Mouse (Mus musculus) E14TG2a.4 (cell line): ENCODE measurements around the gene Cyp2c50.
"Not testable (repeated sequence)": the region's sequence is repeated elsewhere in the genome, so short reads cannot be mapped to it uniquely, and the experiment has no call there.

Experiments used
- CTCF ChIP-seq: conservative IDR thresholded peaks from 2 replicates; pipeline ENCODE4 v1.5.1; 2014; ENCODE audit warnings: low read length
- NANOG ChIP-seq: IDR thresholded peaks from 2 replicates; pipeline ENCODE4 v1.6.1; 2014; ENCODE audit warnings: borderline replicate concordance, low read length, mixed read lengths

DNA sequence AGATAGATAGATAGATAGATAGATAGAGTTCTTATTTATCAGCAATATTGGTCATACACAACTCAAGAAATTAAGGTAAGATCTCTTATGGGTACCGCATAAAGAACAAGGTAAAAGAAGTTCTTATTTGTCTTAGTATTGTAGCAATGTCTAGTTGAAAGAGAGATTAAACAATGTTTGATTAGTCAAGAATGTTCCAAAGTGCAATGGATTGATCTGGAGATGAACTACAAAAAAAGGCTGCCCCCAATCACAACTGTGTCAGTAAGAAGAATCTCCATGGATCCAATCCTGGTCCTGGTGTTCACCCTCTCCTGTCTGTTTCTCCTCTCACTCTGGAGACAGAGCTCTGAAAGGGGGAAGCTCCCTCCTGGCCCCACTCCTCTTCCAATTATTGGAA lies at the start of gene Cyp2c50:
- not testable (repeated sequence) for TF ChIP-seq CTCF, NANOG
